Mouse (Mus musculus) neural tube, embryonic 13.5 days (tissue): Measurements from ENCODE around the gene Prss53. TPM values are rescaled to one million over a fixed set of nuclear protein-coding genes. Genes with fewer than 3 reads are reported as not detected.

Experiments used
- polyA plus RNA-seq: library from polyadenylated mRNA; unstranded; fragments of >200 nt; fragmentation: Nextera tagmentation; extraction: Ambion mirVana; gene quantifications from 2 replicates; pipeline ENCODE4 v1.2.1, GENCODE M21; 2015

The Prss53 gene
- polyA plus RNA-seq, 1 experiment from 2014 or later = 0.87 TPM

Other genes with a start within 250 kb of the Prss53 start
- gene Bcl7c, start 182.0 kb downstream of the Prss53 start, polyA plus RNA-seq = 41.2 and 44.9 TPM in 2 replicates
- gene Ctf1, start 178.2 kb downstream of the Prss53 start, polyA plus RNA-seq = 4.5 and 4.9 TPM in 2 replicates
- not detected in 2 replicates for gene Ctf2, start 158.8 kb downstream of the Prss53 start, polyA plus RNA-seq
- 8.0 and 8.8 TPM in 2 replicates for gene Fbxl19, start 146.4 kb downstream of the Prss53 start, polyA plus RNA-seq
- 9.7 and 9.9 TPM in 2 replicates for gene Orai3, start 121.2 kb downstream of the Prss53 start, polyA plus RNA-seq
- 19.0 and 20.9 TPM in 2 replicates for gene Setd1a, start 114.3 kb downstream of the Prss53 start, polyA plus RNA-seq
- gene Gm49388, start 105.4 kb downstream of the Prss53 start, polyA plus RNA-seq = not detected in 2 replicates
- gene Hsd3b7, start 90.4 kb downstream of the Prss53 start, polyA plus RNA-seq = 9.5 and 9.8 TPM in 2 replicates
- 18.9 and 25.4 TPM in 2 replicates for gene Stx4a, start 66.7 kb downstream of the Prss53 start, polyA plus RNA-seq
- gene Stx1b, start 66.4 kb downstream of the Prss53 start, polyA plus RNA-seq = 38.4 and 39.8 TPM in 2 replicates
- 10.2 and 12.0 TPM in 2 replicates for gene Zfp646, start 14.7 kb downstream of the Prss53 start, polyA plus RNA-seq
- 32.5 and 35.1 TPM in 2 replicates for gene Zfp668, start 14.1 kb downstream of the Prss53 start, polyA plus RNA-seq
- not detected in 2 replicates for gene Gm21974, start 4.5 kb upstream of the Prss53 start, polyA plus RNA-seq
- gene Vkorc1, start 4.6 kb upstream of the Prss53 start, polyA plus RNA-seq = 73.8 and 77.6 TPM in 2 replicates
- 55.3 and 64.4 TPM in 2 replicates for gene Bckdk, start 13.1 kb upstream of the Prss53 start, polyA plus RNA-seq
- 47.1 and 55.8 TPM in 2 replicates for gene Kat8, start 21.5 kb upstream of the Prss53 start, polyA plus RNA-seq
- 0.18 and 0.58 TPM in 2 replicates for gene Prss8, start 39.1 kb upstream of the Prss53 start, polyA plus RNA-seq
- 13.7 and 14.8 TPM in 2 replicates for gene Prss36, start 55.8 kb upstream of the Prss53 start, polyA plus RNA-seq
- gene Fus, start 76.5 kb upstream of the Prss53 start, polyA plus RNA-seq = 376 and 434 TPM in 2 replicates
- 7.0 and 7.4 TPM in 2 replicates for gene Pycard, start 102.9 kb upstream of the Prss53 start, polyA plus RNA-seq
- 0.33 TPM in 1 of 2 replicates, not detected in the other for gene Trim72, start 113.0 kb upstream of the Prss53 start, polyA plus RNA-seq
- 0.98 and 1.0 TPM in 2 replicates for gene Itgam, start 171.7 kb upstream of the Prss53 start, polyA plus RNA-seq
- not detected in 2 replicates for gene Gm49368, start 171.7 kb upstream of the Prss53 start, polyA plus RNA-seq
- 0.11 TPM in 1 of 2 replicates, not detected in the other for gene Itgax, start 238.6 kb upstream of the Prss53 start, polyA plus RNA-seq